Mouse (Mus musculus) thymus, adult 2 months (tissue): ENCODE measurements around the gene Fanci.

Source experiments
- CTCF ChIP-seq: fragments of 200-500 bp; IDR thresholded peaks from 2 replicates; pipeline ENCODE4 v1.5.1; 2012; ENCODE audit warnings: mild to moderate bottlenecking, control low read depth, low read length, moderate library complexity, borderline replicate concordance; ENCODE audit not compliant: control insufficient read depth, poor library complexity, insufficient read depth; ENCODE audit errors: extremely low read depth
- POLR2A ChIP-seq: fragments of 200-500 bp; IDR thresholded peaks from 2 replicates; pipeline ENCODE4 v1.6.1; 2012; ENCODE audit warnings: mild to moderate bottlenecking, low read length, control low read depth, moderate library complexity; ENCODE audit not compliant: control insufficient read depth, poor library complexity, insufficient read depth; ENCODE audit errors: extremely low read depth

- TF ChIP-seq POLR2A (no peak), CTCF (no peak)
Observed at GRCm38 (mm10) chr7:79467951-79468350, 76.2 kb downstream of the Fanci start.
